Mouse (Mus musculus): ENCODE measurements at regions not wholly inside any gene's neighbourhood (a gene's known extent, or its start where the extent isn't known, plus 50 kb on each side); places are given as distances from the start of the nearest gene placed in this dataset.

- DNase-seq (ENCODE audit: low spot score in 2 of 2): no peak
- no peak overlapping the region for H3K27ac ChIP-seq
- H3K4me3 ChIP-seq: no peak overlapping the region
- no peak for TF ChIP-seq CTCF (conservative IDR thresholded peaks at IDR 0.05)
Observed at GRCm38 (mm10) chr12:65548301-65548700, 323.0 kb downstream of the Wdr20rt start.

- H3K4me3 ChIP-seq: no peak overlapping the region
- TF ChIP-seq CTCF (conservative IDR thresholded peaks at IDR 0.05): no peak
- H3K27ac ChIP-seq: no peak overlapping the region
- DNase-seq (ENCODE audit: low spot score in 2 of 2): no peak
Observed at GRCm38 (mm10) chr12:65552230-65552629, 326.9 kb downstream of the Wdr20rt start.

GRCm38 (mm10) chr12:65559036-65559435 is 333.7 kb downstream of the Wdr20rt start:
- Histone ChIP-seq H3K27ac (no peak overlapping the region), H3K4me3 (no peak overlapping the region)
- DNase-seq (ENCODE audit: low spot score in 2 of 2): no peak
- TF ChIP-seq CTCF (conservative IDR thresholded peaks at IDR 0.05): no peak

GRCm38 (mm10) chr12:65559809-65560208 is 334.5 kb downstream of the Wdr20rt start:
- Histone ChIP-seq H3K27ac (no peak overlapping the region), H3K4me3 (no peak overlapping the region)
- no peak for TF ChIP-seq CTCF (conservative IDR thresholded peaks at IDR 0.05)
- no peak for DNase-seq (ENCODE audit: low spot score in 2 of 2)

- H3K27ac ChIP-seq: no peak overlapping the region
- no peak for DNase-seq (ENCODE audit: low spot score in 2 of 2)
- no peak for TF ChIP-seq CTCF (conservative IDR thresholded peaks at IDR 0.05)
- H3K4me3 ChIP-seq: no peak overlapping the region
Observed at GRCm38 (mm10) chr12:65571633-65572032, 346.3 kb downstream of the Wdr20rt start.

GRCm38 (mm10) chr12:65593559-65593958 is 368.2 kb downstream of the Wdr20rt start:
- DNase-seq (ENCODE audit: low spot score in 2 of 2): no peak
- TF ChIP-seq CTCF (conservative IDR thresholded peaks at IDR 0.05): no peak
- Histone ChIP-seq H3K27ac (no peak overlapping the region), H3K4me3 (no peak overlapping the region)

- TF ChIP-seq CTCF (conservative IDR thresholded peaks at IDR 0.05): no peak
- H3K4me3 ChIP-seq: no peak overlapping the region
- no peak overlapping the region for H3K27ac ChIP-seq
- DNase-seq (ENCODE audit: low spot score in 2 of 2): no peak
Observed at GRCm38 (mm10) chr12:65594075-65594474, 368.8 kb downstream of the Wdr20rt start.

- Histone ChIP-seq H3K27ac (no peak overlapping the region), H3K4me3 (no peak overlapping the region)
- no peak for DNase-seq (ENCODE audit: low spot score in 2 of 2)
- TF ChIP-seq CTCF (conservative IDR thresholded peaks at IDR 0.05): no peak
Observed at GRCm38 (mm10) chr12:65644232-65644631, 418.9 kb downstream of the Wdr20rt start.

GRCm38 (mm10) chr12:65656772-65657171 is 431.5 kb downstream of the Wdr20rt start:
- TF ChIP-seq CTCF (conservative IDR thresholded peaks at IDR 0.05): no peak

GRCm38 (mm10) chr12:65671673-65672072 is 446.4 kb downstream of the Wdr20rt start:
- no peak overlapping the region for H3K27ac ChIP-seq
- no peak for DNase-seq (ENCODE audit: low spot score in 2 of 2)
- TF ChIP-seq CTCF (conservative IDR thresholded peaks at IDR 0.05): no peak
- H3K4me3 ChIP-seq: no peak overlapping the region

More at GRCm38 (mm10) chr12:65656772-65657171, 431.5 kb downstream of the Wdr20rt start:
- Histone ChIP-seq H3K27ac (no peak overlapping the region), H3K4me3 (no peak overlapping the region)
- DNase-seq (ENCODE audit: low spot score in 2 of 2): no peak

GRCm38 (mm10) chr12:65673193-65673592 is 447.9 kb downstream of the Wdr20rt start:
- Histone ChIP-seq H3K27ac (no peak overlapping the region), H3K4me3 (no peak overlapping the region)
- DNase-seq (ENCODE audit: low spot score in 2 of 2): no peak
- TF ChIP-seq CTCF (conservative IDR thresholded peaks at IDR 0.05): no peak

GRCm38 (mm10) chr12:65674916-65675660 is 449.8 kb downstream of the Wdr20rt start:
- no peak for TF ChIP-seq CTCF (conservative IDR thresholded peaks at IDR 0.05)
- H3K27ac ChIP-seq: no peak overlapping the region
- DNase-seq (ENCODE audit: low spot score in 2 of 2): no peak
- H3K4me3 ChIP-seq: no peak overlapping the region

- H3K27ac ChIP-seq: no peak overlapping the region
- no peak for TF ChIP-seq CTCF (conservative IDR thresholded peaks at IDR 0.05)
- no peak for DNase-seq (ENCODE audit: low spot score in 2 of 2)
Observed at GRCm38 (mm10) chr12:65680335-65680734, 455.0 kb downstream of the Wdr20rt start.

GRCm38 (mm10) chr12:65681826-65682225 is 456.5 kb downstream of the Wdr20rt start:
- no peak overlapping the region for H3K4me3 ChIP-seq
- no peak for TF ChIP-seq CTCF (conservative IDR thresholded peaks at IDR 0.05)
- H3K27ac ChIP-seq: no peak overlapping the region
- DNase-seq (ENCODE audit: low spot score in 2 of 2): no peak

More at GRCm38 (mm10) chr12:65680335-65680734, 455.0 kb downstream of the Wdr20rt start:
- no peak overlapping the region for H3K4me3 ChIP-seq
